Mouse (Mus musculus) ES-E14 (cell line): ENCODE results near the gene Trim59.

Experiments used
- CHD2 ChIP-seq: IDR thresholded peaks from 2 replicates; pipeline ENCODE4 v1.6.1; 2014; ENCODE audit warnings: mild to moderate bottlenecking, low read depth, low read length, inconsistent platforms
- MAFK ChIP-seq: IDR thresholded peaks from 2 replicates; pipeline ENCODE4 v1.6.1; 2014; ENCODE audit warnings: mild to moderate bottlenecking, low read depth, low read length, inconsistent platforms; ENCODE audit not compliant: insufficient read depth
- ZC3H11A ChIP-seq: IDR thresholded peaks from 2 replicates; pipeline ENCODE4 v1.6.1; 2012; ENCODE audit warnings: low read depth, mild to moderate bottlenecking, inconsistent platforms, low read length, borderline replicate concordance
- ZNF384 ChIP-seq: IDR thresholded peaks from 2 replicates; pipeline ENCODE4 v1.6.1; 2012; ENCODE audit warnings: low read depth, low read length, inconsistent platforms

GRCm38 (mm10) chr3:69020764-69021163 is 23.8 kb downstream of the Trim59 start:
- TF ChIP-seq ZNF384 (no peak), ZC3H11A (no peak), CHD2 (no peak), MAFK (peak; percentile 81)
